Comparison of ENCODE assay signal across 30 mouse cellular contexts in genomic region chr11:17916486-17916885, GRCm38 (mm10).
"Had no signal": no experiment of that assay in that cellular context is flagged by ENCODE, and none has a peak within 500 bp of the region (broad histone marks: within the 10 kb centered on the region; RNA-seq: fewer than 3 reads in every experiment).

No protein-coding gene starts in this region.

- H3K36me3 ChIP-seq: limb, embryonic 10.5 days; limb, embryonic 12.5 days; limb, embryonic 13.5 days; limb, embryonic 15.5 days; liver, embryonic 12.5 days; liver, embryonic 13.5 days; liver, embryonic 15.5 days; lung, embryonic 15.5 days; midbrain, embryonic 10.5 days; midbrain, embryonic 12.5 days; midbrain, embryonic 13.5 days; midbrain, embryonic 15.5 days had no signal

- H3K4me1 ChIP-seq: limb, embryonic 10.5 days; limb, embryonic 12.5 days; limb, embryonic 13.5 days; limb, embryonic 15.5 days; liver, embryonic 12.5 days; liver, embryonic 13.5 days; liver, embryonic 15.5 days; lung, embryonic 15.5 days; megakaryocyte, embryonic 14.5 days; midbrain, embryonic 10.5 days; midbrain, embryonic 12.5 days; midbrain, embryonic 13.5 days; midbrain, embryonic 15.5 days had no signal

- ATAC-seq: liver, embryonic 12.5 days; liver, postnatal 0 days; lung, postnatal 0 days; midbrain, embryonic 13.5 days; midbrain, embryonic 15.5 days; midbrain, embryonic 16.5 days had no signal

- H3K27ac ChIP-seq: limb, embryonic 10.5 days; limb, embryonic 12.5 days; limb, embryonic 13.5 days; limb, embryonic 15.5 days; liver, embryonic 12.5 days; liver, embryonic 13.5 days; liver, embryonic 14.5 days; liver, embryonic 15.5 days; lung, embryonic 15.5 days; macrophage; midbrain, embryonic 10.5 days; midbrain, embryonic 12.5 days; midbrain, embryonic 13.5 days; midbrain, embryonic 15.5 days had no signal

- H3K9ac ChIP-seq: limb, embryonic 12.5 days; limb, embryonic 13.5 days; limb, embryonic 15.5 days; liver, embryonic 12.5 days; liver, embryonic 13.5 days; liver, embryonic 14.5 days; liver, embryonic 15.5 days; liver, postnatal 0 days; lung, embryonic 14.5 days; lung, embryonic 15.5 days; midbrain, embryonic 12.5 days; midbrain, embryonic 13.5 days; midbrain, embryonic 15.5 days had no signal

- DNase-seq: left cerebral cortex, postnatal 4 days; liver; liver, embryonic 13.5 days; liver, postnatal 0 days; lung, adult 18-20 months; lung, adult 2 months; lung, embryonic 14.5 days; lung, postnatal 10 days; lung, postnatal 14 days; lung, postnatal 36 days; lung, postnatal 4 days had no signal

- H3K9me3 ChIP-seq: limb, embryonic 10.5 days; limb, embryonic 12.5 days; limb, embryonic 13.5 days; limb, embryonic 15.5 days; liver, embryonic 12.5 days; liver, embryonic 13.5 days; liver, embryonic 15.5 days; lung, embryonic 15.5 days; midbrain, embryonic 10.5 days; midbrain, embryonic 12.5 days; midbrain, embryonic 13.5 days; midbrain, embryonic 15.5 days had no signal

- H3K4me2 ChIP-seq: limb, embryonic 12.5 days; limb, embryonic 13.5 days; limb, embryonic 15.5 days; liver, embryonic 11.5 days; liver, embryonic 12.5 days; liver, embryonic 13.5 days; liver, embryonic 15.5 days; lung, embryonic 14.5 days; lung, embryonic 15.5 days; midbrain, embryonic 11.5 days; midbrain, embryonic 12.5 days; midbrain, embryonic 13.5 days; midbrain, embryonic 15.5 days had no signal

- H3K27me3 ChIP-seq: limb, embryonic 12.5 days; limb, embryonic 13.5 days; limb, embryonic 15.5 days; liver, embryonic 12.5 days; liver, embryonic 13.5 days; liver, embryonic 15.5 days; lung, embryonic 15.5 days; megakaryocyte, embryonic 14.5 days; midbrain, embryonic 12.5 days; midbrain, embryonic 13.5 days; midbrain, embryonic 15.5 days had no signal

- H3K4me3 ChIP-seq: limb, embryonic 10.5 days; limb, embryonic 12.5 days; limb, embryonic 13.5 days; limb, embryonic 15.5 days; liver, embryonic 12.5 days; liver, embryonic 13.5 days; liver, embryonic 15.5 days; lung, embryonic 15.5 days; megakaryocyte, embryonic 14.5 days; midbrain, embryonic 10.5 days; midbrain, embryonic 12.5 days; midbrain, embryonic 13.5 days; midbrain, embryonic 15.5 days; myocyte had no signal
